Mouse (Mus musculus) lung, postnatal 0 days (tissue): ENCODE results near the gene Med26.

Experiments
- CTCF ChIP-seq: IDR thresholded peaks from 2 replicates; pipeline ENCODE4 v1.5.1; 2016; ENCODE audit warnings: antibody characterized with exemption, mild to moderate bottlenecking
- EP300 ChIP-seq: IDR thresholded peaks from 2 replicates; pipeline ENCODE4 v1.6.1; 2016; ENCODE audit warnings: antibody characterized with exemption, mild to moderate bottlenecking, control low read depth

GRCm38 (mm10) chr8:72500521-72500931, 47.5 kb downstream of the Med26 start:
- TF ChIP-seq EP300 (no peak), CTCF (no peak)
